Mouse (Mus musculus) G1E (cell line): ENCODE measurements at regions not wholly inside any gene's neighbourhood (a gene's known extent, or its start where the extent isn't known, plus 50 kb on each side); places are given as distances from the start of the nearest gene placed in this dataset.
"Not testable (repeated sequence)": the region's sequence is repeated elsewhere in the genome, so short reads cannot be mapped to it uniquely, and the experiment has no call there.

ENCODE experiments used
- CTCF ChIP-seq: IDR thresholded peaks from 2 replicates; pipeline ENCODE4 v1.5.1; 2012; ENCODE audit warnings: low read depth, low read length, inconsistent platforms, mixed read lengths
- GATA1 ChIP-seq: IDR thresholded peaks from 2 replicates; pipeline ENCODE4 v1.6.1; 2012; ENCODE audit warnings: borderline replicate concordance, low read length, inconsistent platforms, mixed read lengths
- TAL1 ChIP-seq: conservative IDR thresholded peaks from 2 replicates; pipeline ENCODE4 v1.6.1; 2012; ENCODE audit warnings: low read depth, low read length, inconsistent platforms, mixed read lengths

- not testable (repeated sequence) for TF ChIP-seq CTCF, TAL1, GATA1
These were observed 79.3 kb upstream of the Atl2 start for GRCm38 (mm10) chr17:79975150-79975757.
